Mouse (Mus musculus): ENCODE results near the gene Ppp1r1b. TPM values are rescaled to one million over a fixed set of nuclear protein-coding genes. Genes with fewer than 3 reads are reported as not detected.
"Not testable (repeated sequence)": the region's sequence is repeated elsewhere in the genome, so short reads cannot be mapped to it uniquely, and the experiment has no call there.

Ppp1r1b gene
- polyA plus RNA-seq, 1 experiment from 2014 or later, result 0.31 TPM

DNA sequence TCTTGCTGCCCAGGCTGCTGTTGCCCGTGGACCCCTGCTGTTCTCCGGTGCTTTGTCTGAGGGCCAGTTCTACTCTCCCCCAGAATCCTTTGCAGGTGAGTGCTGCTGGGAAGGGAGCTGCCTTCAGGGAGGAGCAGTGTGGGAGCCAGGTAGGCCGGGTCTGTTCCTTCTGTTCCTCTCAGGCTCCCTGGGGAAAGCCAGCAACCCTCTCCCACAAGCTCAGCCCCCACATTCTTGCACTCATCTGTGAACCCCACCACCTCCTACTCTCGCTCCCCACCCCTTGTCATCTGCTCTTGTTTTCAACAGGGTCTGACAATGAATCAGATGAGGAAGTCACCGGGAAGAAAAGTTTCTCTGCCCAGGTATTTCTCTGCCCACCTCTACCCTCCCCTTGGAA, 28.6 kb downstream of the Ppp1r1b start:
- ATAC-seq (replicated peaks; ENCODE audit: insufficient number of reproducible peaks, low FRiP score, low TSS enrichment, low read depth) (no peak), DNase-seq (ENCODE audit: low spot score) (no peak)
- no peaks in the 10 kb centered on the region for H3K4me1 ChIP-seq (ENCODE audit: control insufficient read depth, insufficient read depth, low read length)
- H3K4me2 ChIP-seq (ENCODE audit: low read depth, low read length), result no peak overlapping the region
- H3K9me3 ChIP-seq (replicated peaks; ENCODE audit: control insufficient read depth, low read length), result no peaks in the 10 kb centered on the region
- H3K27ac ChIP-seq (replicated peaks; ENCODE audit: low read depth, low read length), result no peak overlapping the region
- no peaks in the 10 kb centered on the region for H3K27me3 ChIP-seq (ENCODE audit: control insufficient read depth, insufficient read depth, low read length)
- WGBS, result 77% methylated on average over 5 of the region's 5 CpGs
- H3K36me3 ChIP-seq (replicated peaks; ENCODE audit: control insufficient read depth, insufficient read depth, low read depth, low read length), result no peaks in the 10 kb centered on the region; the same call in 1 of the 2 replicates
- no peak overlapping the region for H3K9ac ChIP-seq (replicated peaks; ENCODE audit: low read length)
- H3K4me3 ChIP-seq (ENCODE audit: low read depth, low read length), result no peak overlapping the region

DNA sequence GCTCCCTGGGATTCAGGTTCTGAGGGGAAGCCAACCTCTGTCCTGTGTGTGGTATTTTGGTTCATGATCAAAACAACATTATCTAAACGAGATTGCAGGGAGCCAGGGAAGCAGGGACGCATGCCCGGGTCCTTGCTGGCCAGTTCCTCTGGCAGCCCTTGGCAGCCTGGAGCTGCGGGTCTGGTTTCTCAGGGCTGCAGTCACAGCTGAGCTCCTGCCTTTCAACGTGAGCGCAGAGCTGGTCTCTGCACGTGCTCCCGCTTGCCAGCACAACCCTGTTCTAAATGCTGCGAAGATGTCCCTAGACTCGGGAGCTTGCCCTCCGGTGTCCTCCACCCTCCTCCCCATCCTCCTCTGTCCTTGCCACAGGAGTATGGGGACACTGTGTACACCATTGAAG, 29.6 kb downstream of the Ppp1r1b start:
- no peak for DNase-seq (ENCODE audit: low spot score)
- Histone ChIP-seq H3K4me2 (ENCODE audit: low read depth, low read length) (no peak overlapping the region), H3K4me3 (ENCODE audit: low read depth, low read length) (no peak overlapping the region), H3K9me3 (replicated peaks; ENCODE audit: control insufficient read depth, low read length) (no peaks in the 10 kb centered on the region), H3K36me3 (replicated peaks; ENCODE audit: control insufficient read depth, insufficient read depth, low read depth, low read length) (no peaks in the 10 kb centered on the region; the same call in 1 of the 2 replicates), H3K4me1 (ENCODE audit: control insufficient read depth, insufficient read depth, low read length) (no peaks in the 10 kb centered on the region), H3K27me3 (ENCODE audit: control insufficient read depth, insufficient read depth, low read length) (no peaks in the 10 kb centered on the region), H3K27ac (replicated peaks; ENCODE audit: low read depth, low read length) (no peak overlapping the region), H3K9ac (replicated peaks; ENCODE audit: low read length) (no peak overlapping the region)
- WGBS, result 91% methylated on average over 11 of the region's 11 CpGs
- ATAC-seq (replicated peaks; ENCODE audit: insufficient number of reproducible peaks, low FRiP score, low TSS enrichment, low read depth), result no peak

DNA sequence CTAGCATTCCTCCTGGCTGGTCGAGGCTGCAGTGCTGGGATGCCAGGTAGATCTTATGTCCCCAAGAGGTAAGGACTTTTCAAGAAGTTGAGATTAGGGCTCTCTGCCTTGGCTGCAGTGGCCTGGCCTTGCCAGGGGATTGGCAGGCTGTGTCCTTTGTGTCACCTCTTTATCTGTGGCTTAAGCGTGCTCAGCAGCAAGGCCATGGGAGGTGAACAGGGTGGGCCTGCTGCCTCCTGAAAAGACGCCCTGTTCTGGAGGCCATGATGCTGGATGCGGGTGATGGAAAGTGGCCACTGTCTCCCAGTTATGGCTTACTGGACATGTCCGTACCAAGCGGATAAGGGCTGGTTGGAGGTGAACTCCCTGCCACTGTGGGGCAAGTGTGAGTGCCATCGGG, 31.2 kb downstream of the Ppp1r1b start:
- no peak overlapping the region for H3K4me2 ChIP-seq (ENCODE audit: low read depth, low read length)
- H3K27me3 ChIP-seq (ENCODE audit: control insufficient read depth, insufficient read depth, low read length), result peaks cover 2% of the 10 kb centered on the region; the same call in 1 of the 2 replicates
- H3K4me3 ChIP-seq (ENCODE audit: low read depth, low read length), result no peak overlapping the region
- no peak for DNase-seq (ENCODE audit: low spot score)
- no peak overlapping the region for H3K27ac ChIP-seq (replicated peaks; ENCODE audit: low read depth, low read length)
- WGBS, result 92% methylated on average over 7 of the region's 7 CpGs
- no peaks in the 10 kb centered on the region for H3K9me3 ChIP-seq (replicated peaks; ENCODE audit: control insufficient read depth, low read length)
- H3K36me3 ChIP-seq (replicated peaks; ENCODE audit: control insufficient read depth, insufficient read depth, low read depth, low read length), result no peaks in the 10 kb centered on the region; the same call in 1 of the 2 replicates
- H3K9ac ChIP-seq (replicated peaks; ENCODE audit: low read length), result no peak overlapping the region
- no peak for ATAC-seq (replicated peaks; ENCODE audit: insufficient number of reproducible peaks, low FRiP score, low TSS enrichment, low read depth)
- H3K4me1 ChIP-seq (ENCODE audit: control insufficient read depth, insufficient read depth, low read length), result no peaks in the 10 kb centered on the region

DNA sequence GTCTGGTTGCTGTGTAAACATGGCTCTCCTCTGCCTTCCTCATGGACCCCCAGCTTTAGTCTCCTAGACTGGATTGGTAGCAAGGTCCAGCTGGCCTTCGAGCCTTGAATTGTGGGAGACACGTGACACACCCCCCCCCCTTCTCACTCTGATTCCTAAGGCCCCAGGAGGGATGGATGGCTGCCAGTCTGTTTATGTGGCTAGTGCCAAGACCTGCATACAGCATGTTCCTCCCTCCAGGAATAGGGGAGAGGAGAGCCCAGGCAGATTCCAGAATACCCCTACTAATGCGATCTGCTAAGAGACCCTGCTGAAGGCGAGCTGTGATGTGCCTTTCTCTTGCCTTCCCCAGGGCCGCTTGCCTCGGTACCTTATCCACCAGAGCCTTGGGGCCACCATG, 31.9 kb downstream of the Ppp1r1b start:
- DNase-seq (ENCODE audit: low spot score) (no peak), ATAC-seq (replicated peaks; ENCODE audit: insufficient number of reproducible peaks, low FRiP score, low TSS enrichment, low read depth) (no peak)
- Histone ChIP-seq H3K27me3 (ENCODE audit: control insufficient read depth, insufficient read depth, low read length) (peaks cover 2% of the 10 kb centered on the region; the same call in 1 of the 2 replicates), H3K4me3 (ENCODE audit: low read depth, low read length) (no peak overlapping the region), H3K4me2 (ENCODE audit: low read depth, low read length) (no peak overlapping the region), H3K27ac (replicated peaks; ENCODE audit: low read depth, low read length) (no peak overlapping the region), H3K9ac (replicated peaks; ENCODE audit: low read length) (no peak overlapping the region), H3K36me3 (replicated peaks; ENCODE audit: control insufficient read depth, insufficient read depth, low read depth, low read length) (no peaks in the 10 kb centered on the region; the same call in 1 of the 2 replicates), H3K9me3 (replicated peaks; ENCODE audit: control insufficient read depth, low read length) (no peaks in the 10 kb centered on the region), H3K4me1 (ENCODE audit: control insufficient read depth, insufficient read depth, low read length) (no peaks in the 10 kb centered on the region)
- WGBS, result 78% methylated on average over 6 of the region's 6 CpGs

DNA sequence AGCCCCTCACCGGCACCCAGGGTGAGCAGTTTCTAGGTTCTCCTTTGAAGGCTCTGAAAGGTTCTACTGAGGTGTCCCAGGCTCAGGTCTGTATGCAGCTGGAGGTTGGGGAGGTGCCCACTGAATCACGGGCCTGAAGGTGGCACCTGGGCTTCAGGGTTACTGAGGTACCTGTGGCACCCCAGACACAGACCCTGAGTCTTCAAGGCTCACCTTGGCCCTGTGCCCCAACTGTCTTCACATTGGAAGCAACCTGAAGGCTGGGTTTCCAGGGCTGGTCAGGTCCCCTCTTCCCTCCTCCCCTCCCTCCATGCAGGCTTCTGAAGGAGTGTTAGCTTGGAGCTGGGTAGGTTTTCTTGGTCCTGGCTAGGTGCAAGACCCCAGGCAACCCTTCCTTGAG, 33.4 kb downstream of the Ppp1r1b start:
- no peak overlapping the region for H3K9ac ChIP-seq (replicated peaks; ENCODE audit: low read length)
- H3K27me3 ChIP-seq (ENCODE audit: control insufficient read depth, insufficient read depth, low read length), result peaks cover 12% of the 10 kb centered on the region
- H3K4me2 ChIP-seq (ENCODE audit: low read depth, low read length), result no peak overlapping the region
- ATAC-seq (replicated peaks; ENCODE audit: insufficient number of reproducible peaks, low FRiP score, low TSS enrichment, low read depth) (no peak), DNase-seq (ENCODE audit: low spot score) (no peak)
- H3K27ac ChIP-seq (replicated peaks; ENCODE audit: low read depth, low read length), result no peak overlapping the region
- WGBS, result 100% methylated on average over 2 of the region's 2 CpGs
- no peak overlapping the region for H3K4me3 ChIP-seq (ENCODE audit: low read depth, low read length)
- no peaks in the 10 kb centered on the region for H3K9me3 ChIP-seq (replicated peaks; ENCODE audit: control insufficient read depth, low read length)
- H3K4me1 ChIP-seq (ENCODE audit: control insufficient read depth, insufficient read depth, low read length), result no peaks in the 10 kb centered on the region; the same call in 1 of the 2 replicates
- no peaks in the 10 kb centered on the region; the same call in 1 of the 2 replicates for H3K36me3 ChIP-seq (replicated peaks; ENCODE audit: control insufficient read depth, insufficient read depth, low read depth, low read length)

DNA sequence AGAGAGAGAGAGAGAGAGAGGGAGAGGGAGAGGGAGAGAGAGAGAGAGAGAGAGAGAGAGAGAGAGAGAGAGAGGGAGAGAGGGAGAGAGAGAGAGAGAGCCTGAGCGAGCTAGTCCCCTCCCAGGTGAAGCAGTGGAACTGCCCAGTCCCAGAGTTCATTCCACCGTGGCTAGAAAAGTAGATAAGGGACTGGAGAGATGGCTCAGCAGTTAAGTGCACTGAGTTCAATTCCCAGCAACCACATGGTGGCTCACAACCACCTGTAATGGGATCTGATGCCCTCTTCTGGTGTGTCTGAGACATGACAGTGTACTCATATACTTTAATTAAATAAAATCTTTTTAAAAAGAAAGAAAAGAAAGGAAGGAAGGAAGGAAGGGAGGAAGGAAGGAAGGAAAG, 34.2 kb downstream of the Ppp1r1b start:
- DNase-seq (ENCODE audit: low spot score); H3K4me3 ChIP-seq (ENCODE audit: low read depth, low read length); ATAC-seq (replicated peaks; ENCODE audit: insufficient number of reproducible peaks, low FRiP score, low TSS enrichment, low read depth); H3K36me3 ChIP-seq (replicated peaks; ENCODE audit: control insufficient read depth, insufficient read depth, low read depth, low read length); H3K4me1 ChIP-seq (ENCODE audit: control insufficient read depth, insufficient read depth, low read length); H3K27ac ChIP-seq (replicated peaks; ENCODE audit: low read depth, low read length); H3K9me3 ChIP-seq (replicated peaks; ENCODE audit: control insufficient read depth, low read length); H3K9ac ChIP-seq (replicated peaks; ENCODE audit: low read length); H3K4me2 ChIP-seq (ENCODE audit: low read depth, low read length): not testable (repeated sequence)
- 64% methylated on average over 2 of the region's 2 CpGs for WGBS
- H3K27me3 ChIP-seq (ENCODE audit: control insufficient read depth, insufficient read depth, low read length), result peaks cover 19% of the 10 kb centered on the region

DNA sequence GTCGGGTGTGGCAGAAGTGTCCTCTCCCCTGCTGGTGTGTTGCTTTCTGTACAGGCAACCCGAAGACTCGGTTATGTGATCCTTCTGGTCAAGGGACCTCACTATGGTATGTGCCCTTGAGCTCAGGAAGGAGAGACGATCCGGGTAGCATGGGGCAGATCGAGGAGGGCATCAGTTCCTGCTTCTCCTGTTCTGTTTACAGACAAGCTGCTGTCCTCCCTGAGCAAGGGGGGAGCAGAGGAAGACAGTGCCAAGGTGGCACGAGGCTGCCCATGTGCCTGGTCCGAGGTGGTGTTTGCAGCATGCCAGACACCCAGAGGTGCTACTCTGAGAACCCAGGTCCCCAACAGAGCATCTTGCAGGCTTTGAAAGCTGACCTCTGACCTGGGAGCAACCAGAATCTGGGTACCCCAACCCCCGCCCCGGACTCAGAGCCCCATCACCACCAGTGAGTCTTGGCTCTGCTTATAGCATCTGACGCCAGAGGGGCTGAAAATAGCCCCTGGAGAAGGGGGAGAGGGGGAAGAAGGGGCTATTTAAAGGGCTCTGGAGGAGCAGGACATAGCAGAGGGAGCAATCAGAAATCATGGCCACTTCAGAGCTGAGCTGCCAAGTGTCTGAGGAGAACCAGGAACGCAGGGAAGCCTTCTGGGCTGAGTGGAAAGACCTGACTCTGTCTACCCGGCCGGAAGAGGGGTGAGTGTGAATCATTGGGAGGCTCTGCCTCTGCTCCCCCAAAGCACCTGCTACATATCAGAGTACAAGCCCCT, 35.2 kb downstream of the Ppp1r1b start, which contains the start of gene Tcap:
Gene Tcap (plus strand): TSS at position 551 of the 770 bp plus-strand sequence.
- Histone ChIP-seq H3K4me1 (ENCODE audit: control insufficient read depth, insufficient read depth, low read length) (no peaks in the 10 kb centered on the region; the same call in 1 of the 2 replicates), H3K9me3 (replicated peaks; ENCODE audit: control insufficient read depth, low read length) (no peaks in the 10 kb centered on the region), H3K9ac (replicated peaks; ENCODE audit: low read length) (no peak within 1 kb of the TSS), H3K4me2 (ENCODE audit: low read depth, low read length) (no peak within 1 kb of the TSS), H3K27me3 (ENCODE audit: control insufficient read depth, insufficient read depth, low read length) (peaks cover 29% of the 10 kb centered on the region), H3K4me3 (ENCODE audit: low read depth, low read length) (no peak within 1 kb of the TSS), H3K27ac (replicated peaks; ENCODE audit: low read depth, low read length) (no peak within 1 kb of the TSS), H3K36me3 (replicated peaks; ENCODE audit: control insufficient read depth, insufficient read depth, low read depth, low read length) (no peaks in the 10 kb centered on the region; the same call in 1 of the 2 replicates)
- DNase-seq (ENCODE audit: low spot score) (no peak), ATAC-seq (replicated peaks; ENCODE audit: insufficient number of reproducible peaks, low FRiP score, low TSS enrichment, low read depth) (no peak)
- WGBS, result 58% methylated on average over 14 of the region's 14 CpGs

DNA sequence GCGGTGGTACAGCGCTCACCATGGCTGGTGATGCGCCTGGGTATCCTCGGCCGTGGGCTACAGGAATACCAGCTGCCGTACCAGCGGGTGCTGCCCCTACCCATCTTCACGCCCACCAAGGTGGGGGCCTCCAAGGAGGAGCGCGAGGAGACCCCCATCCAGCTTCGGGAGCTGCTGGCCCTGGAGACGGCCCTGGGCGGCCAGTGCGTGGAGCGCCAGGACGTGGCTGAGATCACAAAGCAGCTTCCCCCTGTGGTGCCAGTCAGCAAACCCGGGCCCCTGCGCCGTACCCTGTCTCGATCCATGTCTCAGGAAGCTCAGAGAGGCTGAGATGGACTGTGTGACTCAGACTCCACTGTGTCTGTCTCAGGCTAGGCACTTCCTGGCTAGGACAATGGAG, 36.0 kb downstream of the Ppp1r1b start:
- no peaks in the 10 kb centered on the region; the same call in 1 of the 2 replicates for H3K4me1 ChIP-seq (ENCODE audit: control insufficient read depth, insufficient read depth, low read length)
- no peak overlapping the region for H3K4me2 ChIP-seq (ENCODE audit: low read depth, low read length)
- no peak overlapping the region for H3K27ac ChIP-seq (replicated peaks; ENCODE audit: low read depth, low read length)
- H3K27me3 ChIP-seq (ENCODE audit: control insufficient read depth, insufficient read depth, low read length), result peaks cover 30% of the 10 kb centered on the region
- 70% methylated on average over 20 of the region's 20 CpGs for WGBS
- ATAC-seq (replicated peaks; ENCODE audit: insufficient number of reproducible peaks, low FRiP score, low TSS enrichment, low read depth) (no peak), DNase-seq (ENCODE audit: low spot score) (no peak)
- no peak overlapping the region for H3K9ac ChIP-seq (replicated peaks; ENCODE audit: low read length)
- H3K36me3 ChIP-seq (replicated peaks; ENCODE audit: control insufficient read depth, insufficient read depth, low read depth, low read length), result no peaks in the 10 kb centered on the region
- H3K9me3 ChIP-seq (replicated peaks; ENCODE audit: control insufficient read depth, low read length), result no peaks in the 10 kb centered on the region
- H3K4me3 ChIP-seq (ENCODE audit: low read depth, low read length), result no peak overlapping the region

Data from embryonic facial prominence, embryonic 11.5 days (tissue).